Mouse (Mus musculus): ENCODE measurements around the gene Hnrnph1. TPM values are rescaled to one million over a fixed set of nuclear protein-coding genes. Genes with fewer than 3 reads are reported as not detected.

The Hnrnph1 gene
- polyA plus RNA-seq, 1 experiment from 2014 or later = 294 TPM

DNA sequence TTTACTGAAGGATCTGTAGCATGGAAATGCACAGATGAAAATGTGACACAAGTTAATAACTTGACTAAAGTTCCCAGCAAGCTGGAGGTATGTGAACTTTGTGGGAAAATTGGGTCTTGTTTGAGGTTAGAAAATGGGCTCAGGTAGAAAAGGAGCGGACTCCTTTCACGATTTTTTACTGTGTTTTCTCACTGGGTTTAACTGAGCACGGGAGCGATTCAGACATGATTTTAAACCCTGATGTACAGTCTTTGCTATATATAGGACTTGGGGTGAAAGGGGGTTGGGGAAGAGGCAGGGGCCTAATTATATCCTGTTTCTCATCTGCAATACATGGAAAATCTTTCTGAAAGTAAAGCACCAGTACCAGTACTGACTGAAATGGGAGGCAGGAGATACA, 10.9 kb downstream of the Hnrnph1 start:
- no peak overlapping the region for H3K27ac ChIP-seq
- no peak for DNase-seq (ENCODE audit: low spot score)
- H3K36me3 ChIP-seq (ENCODE audit: insufficient read depth, low read length) = peaks cover 51% of the 10 kb centered on the region

GRCm38 (mm10) chr11:50388217-50388929, 11.6 kb downstream of the Hnrnph1 start:
- Histone ChIP-seq H3K27me3 (ENCODE audit: insufficient read depth, low read length) (no peaks in the 10 kb centered on the region), H3K9me3 (replicated peaks; ENCODE audit: low read length) (no peaks in the 10 kb centered on the region), H3K4me3 (replicated peaks; ENCODE audit: low read depth, low read length) (no peak overlapping the region), H3K36me3 (ENCODE audit: insufficient read depth, low read length) (peaks cover 45% of the 10 kb centered on the region), H3K9ac (ENCODE audit: low read depth, low read length) (no peak overlapping the region), H3K27ac (no peak overlapping the region), H3K4me2 (ENCODE audit: low read length) (no peak overlapping the region), H3K4me1 (replicated peaks; ENCODE audit: insufficient read depth, low read length) (no peaks in the 10 kb centered on the region)
- no peak; the same call in 1 of the 2 replicates for ATAC-seq (replicated peaks; ENCODE audit: low FRiP score, low read depth)
- no peak for TF ChIP-seq CTCF (IDR thresholded peaks at IDR 0.05; ENCODE audit: low read depth)
- 99% methylated on average over 3 of the region's 3 CpGs for WGBS
- no peak for DNase-seq (ENCODE audit: low spot score)

More for the DNA sequence above, 10.9 kb downstream of the Hnrnph1 start:
- Histone ChIP-seq H3K4me3 (replicated peaks; ENCODE audit: low read depth, low read length) (no peak overlapping the region), H3K9ac (ENCODE audit: low read depth, low read length) (no peak overlapping the region), H3K9me3 (replicated peaks; ENCODE audit: low read length) (no peaks in the 10 kb centered on the region), H3K27me3 (ENCODE audit: insufficient read depth, low read length) (no peaks in the 10 kb centered on the region), H3K4me1 (replicated peaks; ENCODE audit: insufficient read depth, low read length) (no peaks in the 10 kb centered on the region), H3K4me2 (ENCODE audit: low read length) (no peak overlapping the region)
- 84% methylated on average over 4 of the region's 4 CpGs for WGBS
- ATAC-seq (replicated peaks; ENCODE audit: low FRiP score, low read depth) = no peak
- TF ChIP-seq CTCF (IDR thresholded peaks at IDR 0.05; ENCODE audit: low read depth) = no peak

- H3K9ac ChIP-seq (ENCODE audit: low read depth, low read length) = no peak overlapping the region
- ATAC-seq (replicated peaks; ENCODE audit: low FRiP score, low read depth) = no peak
- H3K4me1 ChIP-seq (replicated peaks; ENCODE audit: insufficient read depth, low read length) = no peaks in the 10 kb centered on the region
- no peaks in the 10 kb centered on the region for H3K27me3 ChIP-seq (ENCODE audit: insufficient read depth, low read length)
- no peak for DNase-seq (ENCODE audit: low spot score)
- no peaks in the 10 kb centered on the region for H3K9me3 ChIP-seq (replicated peaks; ENCODE audit: low read length)
- no peak overlapping the region for H3K4me3 ChIP-seq (replicated peaks; ENCODE audit: low read depth, low read length)
- no peak overlapping the region for H3K27ac ChIP-seq
- peaks cover 49% of the 10 kb centered on the region for H3K36me3 ChIP-seq (ENCODE audit: insufficient read depth, low read length)
- H3K4me2 ChIP-seq (ENCODE audit: low read length) = no peak overlapping the region
- WGBS = 59% methylated on average over 3 of the region's 3 CpGs
- TF ChIP-seq CTCF (IDR thresholded peaks at IDR 0.05; ENCODE audit: low read depth) = no peak
Measured at GRCm38 (mm10) chr11:50389011-50389410, 12.2 kb downstream of the Hnrnph1 start.

DNA sequence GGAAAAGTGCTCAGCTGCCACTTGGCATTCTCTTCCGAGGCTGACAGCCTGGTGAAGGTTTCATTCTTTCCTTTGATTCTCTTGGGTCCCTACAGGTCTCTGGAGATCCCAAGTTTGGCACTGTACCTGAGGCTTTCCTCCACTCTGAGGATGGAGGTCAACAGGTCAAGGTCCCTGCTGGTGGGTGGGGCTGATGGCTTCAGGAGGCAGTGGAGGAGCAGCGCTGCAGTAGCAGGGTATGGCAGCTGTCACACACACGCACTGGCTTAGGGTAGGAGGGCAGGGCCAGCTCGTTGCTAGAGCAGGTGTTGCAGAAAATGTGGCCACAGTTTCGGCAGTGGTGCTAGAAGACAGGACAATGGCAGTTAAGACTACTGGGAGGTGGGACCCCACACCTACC, 12.8 kb downstream of the Hnrnph1 start:
- no peak overlapping the region for H3K27ac ChIP-seq
- no peak overlapping the region for H3K4me3 ChIP-seq (replicated peaks; ENCODE audit: low read depth, low read length)
- no peak for TF ChIP-seq CTCF (IDR thresholded peaks at IDR 0.05; ENCODE audit: low read depth)
- no peak overlapping the region for H3K9ac ChIP-seq (ENCODE audit: low read depth, low read length)
- no peak overlapping the region for H3K4me2 ChIP-seq (ENCODE audit: low read length)
- H3K36me3 ChIP-seq (ENCODE audit: insufficient read depth, low read length) = peaks cover 50% of the 10 kb centered on the region
- DNase-seq (ENCODE audit: low spot score) (no peak), ATAC-seq (replicated peaks; ENCODE audit: low FRiP score, low read depth) (peak; percentile 30; the same call in 1 of the 2 replicates)
- 74% methylated on average over 5 of the region's 5 CpGs for WGBS
- H3K27me3 ChIP-seq (ENCODE audit: insufficient read depth, low read length) = no peaks in the 10 kb centered on the region
- H3K9me3 ChIP-seq (replicated peaks; ENCODE audit: low read length) = no peaks in the 10 kb centered on the region
- H3K4me1 ChIP-seq (replicated peaks; ENCODE audit: insufficient read depth, low read length) = no peaks in the 10 kb centered on the region

DNA sequence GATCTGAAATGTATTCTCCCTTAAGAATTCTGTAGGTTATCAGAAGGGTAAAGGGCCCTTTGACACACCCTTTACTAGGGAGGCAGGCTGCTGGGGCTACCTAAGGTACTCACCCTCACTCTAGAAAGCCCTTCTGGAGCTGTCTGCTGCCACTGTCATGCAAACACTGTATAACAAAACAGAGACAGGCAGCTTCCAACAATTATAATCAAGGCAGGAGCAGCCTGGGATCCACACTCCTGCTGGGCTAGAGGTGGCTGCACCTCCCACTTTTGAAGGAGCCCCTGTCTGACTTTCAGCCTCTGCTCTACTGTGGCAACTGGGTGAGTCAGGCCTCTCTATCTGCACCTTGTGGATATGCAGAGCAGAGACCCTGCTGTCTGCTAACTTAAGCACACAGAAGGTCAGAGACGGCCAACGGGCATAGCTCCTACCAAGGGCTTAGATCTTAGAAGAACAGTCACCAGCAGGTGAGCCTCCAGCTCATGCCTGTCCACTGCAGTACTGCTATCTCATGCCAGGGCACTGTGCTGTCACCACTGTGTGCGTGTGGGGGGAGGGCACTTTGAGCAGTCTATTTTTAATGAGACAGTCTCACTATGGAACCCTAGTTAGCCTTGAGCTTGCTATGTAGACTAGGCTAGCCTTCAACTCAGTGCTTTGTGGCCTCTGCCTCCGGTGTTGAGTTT, 14.6 kb downstream of the Hnrnph1 start:
- DNase-seq (ENCODE audit: low spot score) = no peak

DNA sequence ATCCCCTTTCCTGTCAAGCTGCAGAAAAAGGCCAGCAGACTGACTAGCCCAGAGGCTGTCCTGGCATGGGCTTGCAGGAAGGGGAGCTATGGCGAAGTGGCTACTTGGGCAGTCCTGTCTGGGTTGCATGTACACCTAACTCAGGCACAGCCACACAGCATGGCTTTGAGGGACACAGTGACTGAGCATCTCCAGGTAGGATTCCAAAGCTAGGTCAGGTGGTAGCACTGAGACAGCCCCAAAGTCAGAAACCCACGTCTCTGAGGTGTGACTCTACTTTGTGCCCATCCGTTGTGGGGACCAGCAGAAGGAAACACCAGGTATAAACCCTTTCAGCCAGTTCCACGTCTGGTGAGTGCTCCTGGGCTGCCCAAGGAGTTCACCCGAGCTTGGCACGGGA, 16.5 kb downstream of the Hnrnph1 start:
- Histone ChIP-seq H3K4me3 (replicated peaks; ENCODE audit: low read depth, low read length) (no peak overlapping the region), H3K4me1 (replicated peaks; ENCODE audit: insufficient read depth, low read length) (no peaks in the 10 kb centered on the region), H3K36me3 (ENCODE audit: insufficient read depth, low read length) (peaks cover 47% of the 10 kb centered on the region), H3K9ac (ENCODE audit: low read depth, low read length) (no peak overlapping the region), H3K27me3 (ENCODE audit: insufficient read depth, low read length) (no peaks in the 10 kb centered on the region), H3K4me2 (ENCODE audit: low read length) (no peak overlapping the region), H3K27ac (no peak overlapping the region), H3K9me3 (replicated peaks; ENCODE audit: low read length) (no peaks in the 10 kb centered on the region)
- WGBS = 80% methylated on average over 6 of the region's 6 CpGs
- no peak for TF ChIP-seq CTCF (IDR thresholded peaks at IDR 0.05; ENCODE audit: low read depth)
- no peak for DNase-seq (ENCODE audit: low spot score)
- ATAC-seq (replicated peaks; ENCODE audit: low FRiP score, low read depth) = no peak

More for the DNA sequence above, 14.6 kb downstream of the Hnrnph1 start:
- Histone ChIP-seq H3K9ac (ENCODE audit: low read depth, low read length) (no peak overlapping the region), H3K27ac (no peak overlapping the region), H3K4me1 (replicated peaks; ENCODE audit: insufficient read depth, low read length) (no peaks in the 10 kb centered on the region), H3K4me2 (ENCODE audit: low read length) (no peak overlapping the region), H3K4me3 (replicated peaks; ENCODE audit: low read depth, low read length) (no peak overlapping the region), H3K36me3 (ENCODE audit: insufficient read depth, low read length) (peaks cover 46% of the 10 kb centered on the region), H3K27me3 (ENCODE audit: insufficient read depth, low read length) (no peaks in the 10 kb centered on the region), H3K9me3 (replicated peaks; ENCODE audit: low read length) (no peaks in the 10 kb centered on the region)
- 90% methylated on average over 4 of the region's 4 CpGs for WGBS
- no peak for TF ChIP-seq CTCF (IDR thresholded peaks at IDR 0.05; ENCODE audit: low read depth)
- 0 out of 2 replicates have a peak, but pooled peaks have one; percentile 31 for ATAC-seq (replicated peaks; ENCODE audit: low FRiP score, low read depth)

All from kidney, postnatal 0 days (tissue).